Mouse (Mus musculus): ENCODE measurements at regions not wholly inside any gene's neighbourhood (a gene's known extent, or its start where the extent isn't known, plus 50 kb on each side); places are given as distances from the start of the nearest gene placed in this dataset.

GRCm38 (mm10) chr11:113180008-113180407, 398.0 kb downstream of the Sox9 start:
- TF ChIP-seq CTCF (IDR thresholded peaks at IDR 0.05; ENCODE audit: insufficient read depth, low read length), result no peak
- no peak for TF ChIP-seq POLR2A (IDR thresholded peaks at IDR 0.05; ENCODE audit: borderline replicate concordance, extremely low read depth, low read depth, low read length)
